Mouse (Mus musculus) midbrain, postnatal 0 days (tissue): Measurements from ENCODE around the gene Atp5c1. TPM values are rescaled to one million over a fixed set of nuclear protein-coding genes. Genes with fewer than 3 reads are reported as not detected.

Experiments used
- ATAC-seq: fragments of 200-750 bp; cut with Nextera tagmentation; 2 replicates; pipeline ENCODE4 v1.8.0; 2017; ENCODE audit warnings: moderate number of reproducible peaks, mild to moderate bottlenecking, moderate TSS enrichment, moderate library complexity; ENCODE audit not compliant: low FRiP score
- DNase-seq: peaks from one replicate; pipeline ENCODE4 v3.0.0-alpha.2; 2015; ENCODE audit warnings: low spot score
- H3K27ac ChIP-seq: fragments of 300-500 bp; sonication (generic); 2 replicates; pipeline ENCODE4 v1.5.1; 2014; ENCODE audit warnings: low read depth, mild to moderate bottlenecking, low read length, mixed read lengths
- H3K27me3 ChIP-seq: fragments of 300-500 bp; sonication (generic); 2 replicates; pipeline ENCODE4 v1.6.1; 2014; ENCODE audit warnings: low read length, control low read depth, mixed read lengths; ENCODE audit not compliant: insufficient read depth
- H3K36me3 ChIP-seq: fragments of 300-500 bp; sonication (generic); 2 replicates; pipeline ENCODE4 v1.6.1; 2014; ENCODE audit warnings: low read length, control low read depth, mixed read lengths; ENCODE audit not compliant: insufficient read depth
- H3K4me1 ChIP-seq: fragments of 300-500 bp; sonication (generic); 2 replicates; pipeline ENCODE4 v1.6.1; 2014; ENCODE audit warnings: mild to moderate bottlenecking, control low read depth, antibody characterized with exemption, low read length, mixed read lengths; ENCODE audit not compliant: insufficient read depth
- H3K4me2 ChIP-seq: fragments of 300-500 bp; sonication (generic); 2 replicates; pipeline ENCODE4 v1.6.1; 2014; ENCODE audit warnings: low read depth, mild to moderate bottlenecking, low read length, mixed read lengths; ENCODE audit not compliant: poor library complexity, severe bottlenecking
- H3K4me3 ChIP-seq: fragments of 300-500 bp; sonication (generic); 2 replicates; pipeline ENCODE4 v1.5.1; 2014; ENCODE audit warnings: low read depth, mild to moderate bottlenecking, low read length, moderate library complexity
- H3K9ac ChIP-seq: fragments of 300-500 bp; sonication (generic); replicated peaks from 2 replicates; pipeline ENCODE4 v1.6.1; 2014; ENCODE audit warnings: mild to moderate bottlenecking, low read length, moderate library complexity, mixed read lengths; ENCODE audit not compliant: poor library complexity, severe bottlenecking
- H3K9me3 ChIP-seq: fragments of 300-500 bp; sonication (generic); 2 replicates; pipeline ENCODE4 v1.6.1; 2016; ENCODE audit warnings: low read length, control low read depth
- CTCF ChIP-seq: IDR thresholded peaks from 2 replicates; pipeline ENCODE4 v1.5.1; 2016; ENCODE audit warnings: antibody characterized with exemption, mild to moderate bottlenecking
- WGBS: fragments of 180-500 bp; shearing (Covaris S2); extraction: QIAGEN DNeasy Blood & Tissue Kit; methylation state at CpG from one replicate; pipeline ENCODE4 v1.1.7; 2014; 5-methylcytosine and 5-hydroxymethylcytosine counted together
- polyA plus RNA-seq: library from polyadenylated mRNA; unstranded; fragments of >200 nt; fragmentation: Nextera tagmentation; extraction: Ambion mirVana; gene quantifications from 2 replicates; pipeline ENCODE4 v1.2.1, GENCODE M21; 2015
- total RNA-seq: library from RNA; depleted of rRNA; stranded (reverse); fragments of >200 nt; gene quantifications from 2 replicates; pipeline ENCODE4 v1.2.3, GENCODE M21; 2014; rRNA removed

Atp5c1 gene
- total and polyA plus RNA-seq, 2 experiments from 2014 or later: 458 to 634 TPM

DNA sequence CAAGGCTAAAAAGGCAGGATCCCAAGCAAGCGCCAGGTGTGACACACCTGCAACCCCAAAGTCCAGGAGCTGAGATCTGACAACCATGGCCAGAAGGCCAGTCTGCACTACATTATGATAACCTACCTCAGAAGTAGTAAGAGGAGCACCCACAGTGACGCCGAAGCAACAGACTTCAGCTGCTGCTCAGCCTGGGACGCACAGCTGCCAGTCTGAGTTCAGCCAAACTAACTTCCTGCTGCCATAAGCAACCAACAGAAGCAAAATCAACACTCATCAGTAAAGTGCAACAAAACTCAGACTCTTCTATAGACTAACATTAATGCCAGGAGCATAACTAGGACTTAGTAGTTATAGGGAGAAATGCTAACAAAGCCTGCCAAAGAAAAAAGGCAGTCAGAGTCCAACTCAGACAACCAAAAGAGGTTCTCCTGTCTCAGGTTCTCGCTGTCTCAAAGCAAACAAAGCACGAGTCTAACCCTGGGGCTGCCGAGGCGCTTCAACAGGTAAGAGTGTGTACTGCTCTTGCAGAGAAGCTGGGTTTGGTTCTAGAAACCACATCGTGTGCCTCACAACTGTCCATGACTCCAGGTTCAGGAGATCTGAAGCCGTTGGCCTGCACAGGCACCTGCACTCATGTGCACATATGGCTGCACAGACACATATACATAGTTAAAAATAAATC is 65.2 kb downstream of the Atp5c1 start:
- no peak overlapping the region for H3K27ac ChIP-seq
- no peaks in the 10 kb centered on the region for H3K9me3 ChIP-seq
- no peaks in the 10 kb centered on the region for H3K4me1 ChIP-seq
- DNase-seq (no peak), ATAC-seq (no peak)
- no peak for TF ChIP-seq CTCF
- H3K4me3 ChIP-seq: no peak overlapping the region
- WGBS: 89% methylated on average over 10 of the region's 10 CpGs
- H3K9ac ChIP-seq: no peak overlapping the region
- H3K4me2 ChIP-seq: no peak overlapping the region
- H3K36me3 ChIP-seq: no peaks in the 10 kb centered on the region
- no peaks in the 10 kb centered on the region for H3K27me3 ChIP-seq

DNA sequence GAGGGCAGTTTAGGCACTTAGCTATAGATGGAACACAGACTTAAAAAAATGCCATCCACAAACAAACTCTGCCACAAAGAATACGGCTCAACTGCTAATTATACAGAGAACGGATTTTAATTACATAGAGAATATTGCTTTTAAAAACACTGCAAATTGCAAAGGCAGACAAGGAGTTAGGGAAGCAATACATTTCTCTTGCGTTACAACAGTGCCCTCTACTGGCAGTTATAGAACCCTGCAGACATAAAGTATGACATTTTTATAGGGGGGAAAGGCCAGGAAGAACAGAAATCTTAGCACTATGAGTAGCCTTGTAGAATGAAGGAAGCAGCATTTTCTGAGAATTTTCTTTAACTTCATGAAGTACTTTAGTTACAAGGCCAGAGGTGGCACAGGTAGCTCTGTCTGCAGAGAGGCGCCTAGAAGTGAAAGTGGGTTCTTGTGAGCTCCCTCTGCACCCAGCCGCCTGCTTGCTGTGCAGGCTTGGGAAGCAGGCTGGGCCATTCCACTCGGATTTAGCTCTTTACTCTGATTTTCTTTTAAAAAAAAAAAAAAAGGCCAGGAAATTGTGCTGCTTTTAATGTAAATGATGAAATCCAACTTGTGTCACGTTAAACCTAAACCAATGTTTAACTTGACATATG is 69.9 kb downstream of the Atp5c1 start:
- H3K4me2 ChIP-seq: no peak overlapping the region
- no peak overlapping the region for H3K9ac ChIP-seq
- H3K9me3 ChIP-seq: no peaks in the 10 kb centered on the region
- 0 out of 2 replicates have a peak, but pooled peaks have one; percentile 60 for ATAC-seq
- no peaks in the 10 kb centered on the region for H3K27me3 ChIP-seq
- H3K4me1 ChIP-seq: no peaks in the 10 kb centered on the region
- H3K36me3 ChIP-seq: no peaks in the 10 kb centered on the region
- WGBS: 38% methylated on average over 7 of the region's 7 CpGs
- H3K27ac ChIP-seq: no peak overlapping the region
- no peak overlapping the region for H3K4me3 ChIP-seq
- peak; percentile 62 for DNase-seq
- TF ChIP-seq CTCF: peak; percentile 95

DNA sequence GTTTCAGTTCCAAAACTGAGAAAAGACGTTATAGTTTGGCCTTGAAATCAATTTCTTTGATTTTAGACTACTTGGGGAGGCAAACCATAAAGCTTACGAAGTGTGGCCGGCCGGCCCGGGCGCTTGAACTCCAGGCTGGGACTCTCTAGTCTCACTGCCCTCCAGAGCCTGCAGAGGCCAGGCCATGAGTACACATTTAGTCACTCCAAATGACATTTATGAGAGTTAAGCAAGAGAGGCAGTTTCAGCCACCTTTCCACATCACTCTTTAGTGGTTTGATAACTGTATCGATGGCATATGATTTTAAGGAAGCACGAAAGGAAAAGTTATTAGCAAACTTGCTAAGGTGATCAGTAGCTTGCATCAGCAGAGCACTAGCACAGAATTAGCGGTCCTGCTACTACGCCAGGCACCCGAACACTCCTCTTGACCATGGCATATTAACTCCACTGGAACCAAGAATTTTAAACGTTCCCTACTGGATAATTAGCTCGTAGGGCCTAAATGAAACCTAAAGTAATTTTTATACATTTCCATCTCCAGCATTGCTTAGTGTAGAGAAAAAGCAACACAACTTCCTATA is 70.5 kb downstream of the Atp5c1 start:
- Histone ChIP-seq H3K9ac (no peak overlapping the region), H3K4me1 (no peaks in the 10 kb centered on the region), H3K36me3 (no peaks in the 10 kb centered on the region), H3K27ac (no peak overlapping the region), H3K4me2 (no peak overlapping the region), H3K27me3 (no peaks in the 10 kb centered on the region), H3K9me3 (no peaks in the 10 kb centered on the region), H3K4me3 (no peak overlapping the region)
- ATAC-seq (no peak), DNase-seq (no peak)
- no peak for TF ChIP-seq CTCF
- 74% methylated on average over 13 of the region's 13 CpGs for WGBS

DNA sequence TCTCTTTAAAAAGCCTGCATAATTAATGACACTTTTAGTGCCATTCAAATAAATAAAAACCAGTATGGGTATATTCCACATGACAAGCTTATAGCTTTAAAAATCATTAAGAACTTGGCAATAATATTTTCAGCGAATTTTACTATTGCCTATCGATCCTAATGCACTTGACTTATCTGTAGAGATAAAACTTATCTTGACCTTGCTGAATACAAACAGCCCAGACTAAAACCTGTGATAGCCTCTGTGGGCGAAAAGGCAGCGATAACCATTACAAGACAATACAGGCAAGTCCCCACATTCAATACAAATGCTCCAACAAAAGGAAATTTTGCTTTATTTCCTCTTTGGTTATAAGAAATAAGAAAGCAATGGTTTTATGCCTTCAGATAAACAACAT is 71.7 kb downstream of the Atp5c1 start:
- Histone ChIP-seq H3K9ac (no peak overlapping the region), H3K27ac (no peak overlapping the region), H3K4me2 (no peak overlapping the region), H3K36me3 (no peaks in the 10 kb centered on the region), H3K27me3 (no peaks in the 10 kb centered on the region), H3K9me3 (no peaks in the 10 kb centered on the region), H3K4me3 (no peak overlapping the region), H3K4me1 (no peaks in the 10 kb centered on the region)
- WGBS: 80% methylated on average over 4 of the region's 4 CpGs
- DNase-seq (no peak), ATAC-seq (no peak)
- TF ChIP-seq CTCF: no peak

Other genes starting within 250 kb of the Atp5c1 start
- gene 4930412O13Rik, start 199.3 kb downstream of the Atp5c1 start, total RNA-seq: 0.11 and 0.66 TPM in 2 replicates
- 2.0 TPM in 2 replicates for gene 4930412O13Rik, start 199.3 kb downstream of the Atp5c1 start, polyA plus RNA-seq
- 0.77 TPM in 1 of 2 replicates, not detected in the other for gene 9230102O04Rik, start 191.0 kb downstream of the Atp5c1 start, total RNA-seq
- gene 9230102O04Rik, start 191.0 kb downstream of the Atp5c1 start, polyA plus RNA-seq: 2.2 and 3.6 TPM in 2 replicates
- 13.3 and 14.5 TPM in 2 replicates for gene Gata3, start 190.5 kb downstream of the Atp5c1 start, total RNA-seq
- gene Gata3, start 190.5 kb downstream of the Atp5c1 start, polyA plus RNA-seq: 88.9 and 94.6 TPM in 2 replicates
- 5.1 and 5.4 TPM in 2 replicates for gene Taf3, start 31.9 kb downstream of the Atp5c1 start, total RNA-seq
- gene Taf3, start 31.9 kb downstream of the Atp5c1 start, polyA plus RNA-seq: 10.3 and 10.8 TPM in 2 replicates
- gene Kin, start 83 bp upstream of the Atp5c1 start, total RNA-seq: 5.8 and 5.9 TPM in 2 replicates
- gene Kin, start 83 bp upstream of the Atp5c1 start, polyA plus RNA-seq: 14.8 and 18.5 TPM in 2 replicates
- gene Itih2, start 50.9 kb upstream of the Atp5c1 start, total RNA-seq: 9.3 and 9.7 TPM in 2 replicates
- 5.7 and 6.5 TPM in 2 replicates for gene Itih2, start 50.9 kb upstream of the Atp5c1 start, polyA plus RNA-seq
- gene Itih5, start 73.1 kb upstream of the Atp5c1 start, total RNA-seq: 18.3 and 19.6 TPM in 2 replicates
- 10.2 and 11.0 TPM in 2 replicates for gene Itih5, start 73.1 kb upstream of the Atp5c1 start, polyA plus RNA-seq